Mouse (Mus musculus) cortical plate, adult 2 months (tissue): ENCODE results near the gene Nudcd3.

ENCODE experiments used
- CTCF ChIP-seq: fragments of 200-500 bp; IDR thresholded peaks from 2 replicates; pipeline ENCODE4 v1.5.1; 2011; ENCODE audit warnings: mild to moderate bottlenecking, control low read depth, low read length; ENCODE audit not compliant: insufficient read depth; ENCODE audit errors: extremely low read depth
- POLR2A ChIP-seq: fragments of 200-500 bp; IDR thresholded peaks from 2 replicates; pipeline ENCODE4 v1.6.1; 2011; ENCODE audit warnings: mild to moderate bottlenecking, low read length, control low read depth; ENCODE audit not compliant: insufficient read depth; ENCODE audit errors: extremely low read depth

GRCm38 (mm10) chr11:6066176-6066575 is 134.0 kb downstream of the Nudcd3 start, which contains the start of gene Camk2b:
- no peak for TF ChIP-seq CTCF
- TF ChIP-seq POLR2A, result no peak
